Comparison of ENCODE assay signal across 9 mouse cellular contexts in the genomic region with DNA sequence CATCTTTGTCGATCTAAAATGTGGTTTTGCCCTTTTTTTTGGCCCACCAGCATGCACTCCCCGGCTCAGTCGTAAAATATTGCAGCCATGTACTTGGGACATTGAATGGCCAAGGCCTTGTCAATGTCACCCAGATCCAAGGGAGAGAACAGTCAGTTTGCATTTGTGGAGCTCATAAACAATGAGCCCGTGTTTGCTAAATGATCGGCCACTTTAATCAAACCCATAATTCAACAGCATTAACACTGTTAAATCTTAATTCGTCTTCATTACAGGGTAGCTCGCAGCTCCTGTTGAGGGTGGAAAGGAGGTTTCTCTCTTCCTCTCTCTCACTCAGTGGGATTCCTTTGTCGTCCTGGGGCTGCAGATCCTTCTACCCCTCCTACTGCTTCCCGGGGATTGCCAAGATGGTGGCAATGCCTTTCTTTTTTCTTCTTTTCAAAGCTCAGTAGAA.
DNase-seq lines count a peak whose midpoint lies in the region; ATAC-seq and TF ChIP-seq lines count a peak whose summit lies in the region.
"Had no signal": no experiment of that assay in that cellular context is flagged by ENCODE, and none has a peak within 500 bp of the region (broad histone marks: within the 10 kb centered on the region; RNA-seq: fewer than 3 reads in every experiment).

No protein-coding gene starts in this region.

- H3K4me1 ChIP-seq in kidney, embryonic 16.5 days (ENCODE audit: insufficient read depth, low read length): peaks cover 14% of the 10 kb centered on the region; the same call in 1 of the 2 replicates
- 0 out of 2 replicates have a peak, but pooled peaks cover 2% of the 10 kb centered on the region for H3K4me1 ChIP-seq in kidney, adult 2 months (ENCODE audit: control insufficient read depth, insufficient read depth, low read length)
- H3K4me1 ChIP-seq in embryonic facial prominence, embryonic 15.5 days: peaks cover 18% of the 10 kb centered on the region
- H3K4me1 ChIP-seq in intestine, embryonic 16.5 days (ENCODE audit: control insufficient read depth, insufficient read depth, low read length): peaks cover 9% of the 10 kb centered on the region
- peaks cover 18% of the 10 kb centered on the region for H3K4me1 ChIP-seq in neural tube, embryonic 12.5 days

- H3K4me3 ChIP-seq in kidney, embryonic 16.5 days (ENCODE audit: low read length): no peak overlapping the region
- H3K4me3 ChIP-seq in kidney, adult 2 months (ENCODE audit: insufficient read depth, low read depth, low read length): no peak overlapping the region
- peak overlapping the region; percentile 17; the same call in 1 of the 2 replicates for H3K4me3 ChIP-seq in embryonic facial prominence, embryonic 15.5 days (replicated peaks)
- peak overlapping the region; percentile 14; the same call in 1 of the 2 replicates for H3K4me3 ChIP-seq in intestine, embryonic 16.5 days (ENCODE audit: low read length)
- no peak overlapping the region for H3K4me3 ChIP-seq in neural tube, embryonic 12.5 days

- TF ChIP-seq POLR2A in kidney, adult 2 months (IDR thresholded peaks at IDR 0.05; ENCODE audit: low read depth, low read length): no peak

- no peaks in the 10 kb centered on the region for H3K27me3 ChIP-seq in kidney, embryonic 16.5 days (ENCODE audit: insufficient read depth, low read length)
- H3K27me3 ChIP-seq in kidney, adult 2 months (replicated peaks; ENCODE audit: control insufficient read depth, insufficient read depth, low read length): no peaks in the 10 kb centered on the region
- H3K27me3 ChIP-seq in embryonic facial prominence, embryonic 15.5 days: no peaks in the 10 kb centered on the region
- no peaks in the 10 kb centered on the region for H3K27me3 ChIP-seq in intestine, embryonic 16.5 days (replicated peaks; ENCODE audit: control insufficient read depth, insufficient read depth, low read length)
- H3K27me3 ChIP-seq in neural tube, embryonic 12.5 days (replicated peaks): 0 out of 2 replicates have a peak, but pooled peaks cover 3% of the 10 kb centered on the region

- H3K4me2 ChIP-seq in kidney, embryonic 16.5 days (replicated peaks; ENCODE audit: low read depth, low read length): peak overlapping the region; percentile 35
- H3K4me2 ChIP-seq in embryonic facial prominence, embryonic 15.5 days (replicated peaks): peak overlapping the region; percentile 42
- H3K4me2 ChIP-seq in intestine, embryonic 16.5 days (ENCODE audit: low read depth, low read length): peak overlapping the region; percentile 31; the same call in 1 of the 2 replicates
- H3K4me2 ChIP-seq in neural tube, embryonic 12.5 days (replicated peaks): peak overlapping the region; percentile 52

- 0 out of 2 replicates have a peak overlapping the region, but pooled peaks have one; percentile 2 for H3K9ac ChIP-seq in kidney, embryonic 16.5 days (replicated peaks; ENCODE audit: low read length)
- no peak overlapping the region for H3K9ac ChIP-seq in embryonic facial prominence, embryonic 15.5 days
- H3K9ac ChIP-seq in intestine, embryonic 16.5 days (ENCODE audit: low read depth, low read length): 0 out of 2 replicates have a peak overlapping the region, but pooled peaks have one; percentile 34
- peak overlapping the region; percentile 40 for H3K9ac ChIP-seq in neural tube, embryonic 12.5 days

- no peaks in the 10 kb centered on the region for H3K9me3 ChIP-seq in kidney, embryonic 16.5 days (ENCODE audit: low read length)
- H3K9me3 ChIP-seq in embryonic facial prominence, embryonic 15.5 days (replicated peaks): no peaks in the 10 kb centered on the region
- H3K9me3 ChIP-seq in intestine, embryonic 16.5 days (ENCODE audit: control insufficient read depth, low read length): no peaks in the 10 kb centered on the region
- H3K9me3 ChIP-seq in neural tube, embryonic 12.5 days: no peaks in the 10 kb centered on the region

- H3K27ac ChIP-seq in kidney, embryonic 16.5 days (ENCODE audit: low read length): no peak overlapping the region
- no peak overlapping the region for H3K27ac ChIP-seq in kidney, adult 2 months (ENCODE audit: insufficient read depth, low read depth, low read length)
- peak overlapping the region; percentile 69 for H3K27ac ChIP-seq in embryonic facial prominence, embryonic 15.5 days (replicated peaks)
- no peak overlapping the region for H3K27ac ChIP-seq in intestine, embryonic 16.5 days (ENCODE audit: low read length)
- H3K27ac ChIP-seq in neural tube, embryonic 12.5 days: peak overlapping the region; percentile 53; the same call in 1 of the 2 replicates

- no peaks in the 10 kb centered on the region for H3K36me3 ChIP-seq in kidney, embryonic 16.5 days (ENCODE audit: insufficient read depth, low read length)
- no peaks in the 10 kb centered on the region for H3K36me3 ChIP-seq in kidney, adult 2 months (ENCODE audit: control insufficient read depth, insufficient read depth, low read length)
- H3K36me3 ChIP-seq in embryonic facial prominence, embryonic 15.5 days: no peaks in the 10 kb centered on the region
- no peaks in the 10 kb centered on the region for H3K36me3 ChIP-seq in intestine, embryonic 16.5 days (ENCODE audit: control insufficient read depth, insufficient read depth, low read length)
- H3K36me3 ChIP-seq in neural tube, embryonic 12.5 days: no peaks in the 10 kb centered on the region
- H3K36me3 ChIP-seq: G1E had no signal

- 15% methylated on average over 9 of the region's 9 CpGs for WGBS in kidney, embryonic 16.5 days
- WGBS in kidney, adult 2 months: 53% methylated on average over 9 of the region's 9 CpGs
- 25% methylated on average over 9 of the region's 9 CpGs for WGBS in embryonic facial prominence, embryonic 15.5 days
- 26% methylated on average over 9 of the region's 9 CpGs for WGBS in intestine, embryonic 16.5 days
- WGBS in neural tube, embryonic 12.5 days: 5% methylated on average over 9 of the region's 9 CpGs

- no peak for DNase-seq in kidney, adult 2 months
- no peak for DNase-seq in cerebellum, postnatal 36 days
- no peak for DNase-seq in gastrocnemius, postnatal 4 days (ENCODE audit: low spot score in 2 of 2)
- no peak for DNase-seq in thymus, adult 18-20 months

- ATAC-seq in kidney, embryonic 16.5 days (ENCODE audit: low FRiP score, low TSS enrichment): no peak
- no peak for ATAC-seq in embryonic facial prominence, embryonic 15.5 days (ENCODE audit: insufficient number of reproducible peaks, low FRiP score, low TSS enrichment, low read depth)
- ATAC-seq in intestine, embryonic 16.5 days: no peak
- ATAC-seq in neural tube, embryonic 12.5 days (ENCODE audit: low FRiP score, low read depth): peak; percentile 51

- TF ChIP-seq CTCF in kidney, adult 2 months (conservative IDR thresholded peaks at IDR 0.05; ENCODE audit: insufficient read depth, insufficient read length, low read depth, low read length): no peak

Comparison
In these comparisons a context has a peak if more than half of its experiments do, and no peak if none do; other contexts are left out.
1. H3K27ac ChIP-seq: peak in embryonic facial prominence, embryonic 15.5 days (single experiment) and neural tube, embryonic 12.5 days (single experiment); none in kidney, embryonic 16.5 days (single experiment), kidney, adult 2 months (single experiment) and intestine, embryonic 16.5 days (single experiment).
2. H3K4me3 ChIP-seq: peak in embryonic facial prominence, embryonic 15.5 days (single experiment) and intestine, embryonic 16.5 days (single experiment); none in kidney, embryonic 16.5 days (single experiment), kidney, adult 2 months (single experiment) and neural tube, embryonic 12.5 days (single experiment).
3. Peak in every context shown above with its lines, with median percentiles within 50 percentile points of each other: H3K4me2 ChIP-seq.